In genomic region chr15:99771601-99772276, GRCm38 (mm10) we compare ENCODE assay signal across 8 mouse cellular contexts. TPM values are rescaled to one million over a fixed set of nuclear protein-coding genes. Genes with fewer than 3 reads are reported as not detected.
DNase-seq lines count a peak whose midpoint lies in the region; ATAC-seq and TF ChIP-seq lines count a peak whose summit lies in the region.

No protein-coding gene starts in this region.

- peaks cover 25% of the 10 kb centered on the region for H3K79me2 ChIP-seq in CH12.LX (replicated peaks; ENCODE audit: control insufficient read depth, extremely low read depth, insufficient read depth, poor library complexity, severe bottlenecking)

- peaks cover 2% of the 10 kb centered on the region; the same call in 1 of the 2 replicates for H3K36me3 ChIP-seq in kidney, embryonic 15.5 days
- H3K36me3 ChIP-seq in CH12.LX (replicated peaks in 1 of 2; ENCODE audit: control insufficient read depth in 1 of 2, insufficient read depth in 1 of 2, low read length in 1 of 2): peaks cover 2 to 17% of the 10 kb centered on the region in 2 experiments
- H3K36me3 ChIP-seq in megakaryocyte, embryonic 14.5 days (replicated peaks; ENCODE audit: low read length): peaks cover 3% of the 10 kb centered on the region

- H3K27me3 ChIP-seq in kidney, embryonic 15.5 days: no peaks in the 10 kb centered on the region
- no peaks in the 10 kb centered on the region for H3K27me3 ChIP-seq in CH12.LX (replicated peaks)
- H3K27me3 ChIP-seq in megakaryocyte, embryonic 14.5 days (replicated peaks): no peaks in the 10 kb centered on the region

- no peak for TF ChIP-seq RAD21 in CH12.LX (IDR thresholded peaks at IDR 0.05; ENCODE audit: low read depth, low read length)

- no peaks in the 10 kb centered on the region for H3K9me3 ChIP-seq in kidney, embryonic 15.5 days (replicated peaks)
- H3K9me3 ChIP-seq in CH12.LX (replicated peaks; ENCODE audit: low read length): no peaks in the 10 kb centered on the region
- H3K9me3 ChIP-seq in megakaryocyte, embryonic 14.5 days: no peaks in the 10 kb centered on the region

- H3K4me2 ChIP-seq in kidney, embryonic 15.5 days: peak overlapping the region; percentile 86
- H3K4me2 ChIP-seq in CH12.LX (ENCODE audit: insufficient read depth, low read depth, poor library complexity, severe bottlenecking): peak overlapping the region; percentile 85

- DNase-seq in kidney, postnatal 4 days: no peak
- peak; percentile 66 for DNase-seq in CH12.LX (ENCODE audit: extremely low read depth)
- DNase-seq in cerebellum, adult 18-20 months: peak; percentile 16 to 62
- DNase-seq in gastrocnemius, postnatal 36 days: peak; percentile 10 to 41
- peak; percentile 35 to 48 for DNase-seq in layer of hippocampus, adult 18-20 months (ENCODE audit: low spot score in 2 of 2)
- DNase-seq in telencephalon, adult 2 months (ENCODE audit: low read depth, low spot score): peak; percentile 29

- dilution Hi-C loops in CH12.LX (cut with MboI; ENCODE audit: extremely low pct_ligation_motif_present, extremely low pct_unique_long_range_greater_than_20kb, low sequenced_read_pairs): no loop called here

- WGBS in kidney, embryonic 15.5 days: 1% methylated on average over 59 of the region's 59 CpGs

- H3K9ac ChIP-seq in kidney, embryonic 15.5 days: peak overlapping the region; percentile 88
- H3K9ac ChIP-seq in CH12.LX (ENCODE audit: insufficient read depth, low read depth): peak overlapping the region; percentile 84

- TF ChIP-seq POLR2A in CH12.LX (IDR thresholded peaks at IDR 0.05; ENCODE audit: low read depth, low read length): no peak

- in situ Hi-C loops in CH12.LX (cut with MboI; ENCODE audit: low pct_ligation_motif_present, low pct_unique_long_range_greater_than_20kb, low sequenced_read_pairs): loop anchor here (5.0 kb wide), 1 partner anchor 44 kb away; the partner anchor contains the start of gene Cox14

- peak overlapping the region; percentile 89 for H3K4me3 ChIP-seq in kidney, embryonic 15.5 days (replicated peaks)
- H3K4me3 ChIP-seq in CH12.LX (replicated peaks in 1 of 3; ENCODE audit: low read depth in 2 of 3, low read length in 2 of 3, poor library complexity in 1 of 3): peak overlapping the region; percentile 75 to 94 (median 88)
- H3K4me3 ChIP-seq in megakaryocyte, embryonic 14.5 days (replicated peaks): peak overlapping the region; percentile 97

- H3K27ac ChIP-seq in kidney, embryonic 15.5 days: peak overlapping the region; percentile 98
- peak overlapping the region; percentile 72 for H3K27ac ChIP-seq in CH12.LX (ENCODE audit: insufficient read depth, low read depth)

- peak; percentile 68 for ATAC-seq in kidney, embryonic 15.5 days (replicated peaks; ENCODE audit: low FRiP score)

- intact Hi-C loops in gastrocnemius, postnatal 36 days (cut with DNase I): loop anchor here (10.0 kb wide), 1 partner anchor 177 kb away; the partner anchor contains the start of gene Aqp5

- H3K4me1 ChIP-seq in kidney, embryonic 15.5 days: peaks cover 29% of the 10 kb centered on the region
- peaks cover 3 to 55% of the 10 kb centered on the region in 2 experiments; a peak in 3 of 4 replicates for H3K4me1 ChIP-seq in CH12.LX (ENCODE audit: control insufficient read depth in 1 of 2, insufficient read depth in 2 of 2)
- peaks cover 40% of the 10 kb centered on the region for H3K4me1 ChIP-seq in megakaryocyte, embryonic 14.5 days

- no peak for TF ChIP-seq EP300 in CH12.LX (IDR thresholded peaks at IDR 0.05; ENCODE audit: low read length)

- no peak for TF ChIP-seq CTCF in CH12.LX (conservative IDR thresholded peaks at IDR 0.05 in 1 of 2, IDR thresholded peaks at IDR 0.05 in 1 of 2; ENCODE audit: low read depth in 2 of 2, low read length in 2 of 2)

TF ChIP-seq in CH12.LX, 34 proteins besides CTCF, POLR2A, EP300 and RAD21:
- TF ChIP-seq PAX5 (IDR thresholded peaks at IDR 0.05; ENCODE audit: low read length) (no peak), ZKSCAN1 (IDR thresholded peaks at IDR 0.05; ENCODE audit: borderline replicate concordance, low read depth, low read length) (no peak), GABPA (IDR thresholded peaks at IDR 0.05; ENCODE audit: insufficient replicate concordance, low read depth, low read length) (no peak), POLR2AphosphoS2 (IDR thresholded peaks at IDR 0.05; ENCODE audit: low read depth, low read length) (no peak), MYC (IDR thresholded peaks at IDR 0.05; ENCODE audit: low read depth, low read length) (0 out of 2 replicates have a peak, but pooled peaks have one; percentile 31), MAX (IDR thresholded peaks at IDR 0.05; ENCODE audit: low read length) (peak; percentile 49; the same call in 1 of the 2 replicates), HCFC1 (IDR thresholded peaks at IDR 0.05; ENCODE audit: low read depth, low read length) (no peak), BHLHE40 (IDR thresholded peaks at IDR 0.05; ENCODE audit: low read depth, low read length) (no peak; the same call in 1 of the 2 replicates), JUND (conservative IDR thresholded peaks at IDR 0.05; ENCODE audit: low read depth, low read length) (no peak), SMC3 (IDR thresholded peaks at IDR 0.05; ENCODE audit: low read depth, low read length) (no peak), MXI1 (IDR thresholded peaks at IDR 0.05; ENCODE audit: low read depth, low read length) (peak; percentile 30; the same call in 1 of the 2 replicates), SIN3A (IDR thresholded peaks at IDR 0.05; ENCODE audit: low read length) (no peak; the same call in 1 of the 2 replicates)

RNA-seq across cellular contexts. Expression of gene Cers5, which starts 0.9 kb away (rescaled TPM):
- 79.9 and 81.6 TPM in 2 replicates for polyA plus RNA-seq in kidney, embryonic 15.5 days (2015; fragmentation: Nextera tagmentation; extraction: Ambion mirVana)
- total RNA-seq in CH12.LX (2012; rRNA removed) (45.0 and 48.9 TPM in 2 replicates), CH12.LX (2014; rRNA removed) (140 and 149 TPM in 2 replicates)
- 83.7 and 94.3 TPM in 2 replicates for polyA plus RNA-seq in CH12.LX (2012; ENCODE audit: insufficient read length, low read depth)
- total RNA-seq in gastrocnemius, postnatal 36 days (2021): 1 to 10 TPM; 4.9 to 5.9 TPM
- total RNA-seq in layer of hippocampus, adult 18-20 months (2021): 10 to 100 TPM; 26.4 to 29.7 TPM
- 3.2 and 13.6 TPM in 2 replicates for polyA plus RNA-seq in megakaryocyte, embryonic 14.5 days (2012; ENCODE audit: insufficient read depth, low replicate concordance)

RNA-seq across cellular contexts. Expression of gene Cox14, which starts 46.3 kb away (rescaled TPM):
- polyA plus RNA-seq in kidney, embryonic 15.5 days (2015; fragmentation: Nextera tagmentation; extraction: Ambion mirVana): 184 and 185 TPM in 2 replicates
- total RNA-seq in CH12.LX (2012; rRNA removed) (112 and 140 TPM in 2 replicates), CH12.LX (2014; rRNA removed) (98.8 and 106 TPM in 2 replicates)
- 119 and 140 TPM in 2 replicates for polyA plus RNA-seq in CH12.LX (2012; ENCODE audit: insufficient read length, low read depth)
- total RNA-seq in gastrocnemius, postnatal 36 days (2021): 100 to 1,000 TPM; 151 to 159 TPM
- 100 to 1,000 TPM; 123 to 127 TPM for total RNA-seq in layer of hippocampus, adult 18-20 months (2021)
- 83.6 and 145 TPM in 2 replicates for polyA plus RNA-seq in megakaryocyte, embryonic 14.5 days (2012; ENCODE audit: insufficient read depth, low replicate concordance)

RNA-seq across cellular contexts. Expression of gene Gpd1, which starts 54.4 kb away (rescaled TPM):
- 23.0 and 28.5 TPM in 2 replicates for polyA plus RNA-seq in kidney, embryonic 15.5 days (2015; fragmentation: Nextera tagmentation; extraction: Ambion mirVana)
- total RNA-seq in CH12.LX (2012; rRNA removed) (0.17 and 0.25 TPM in 2 replicates), CH12.LX (2014; rRNA removed) (0.12 and 0.24 TPM in 2 replicates)
- 0.26 and 0.56 TPM in 2 replicates for polyA plus RNA-seq in CH12.LX (2012; ENCODE audit: insufficient read length, low read depth)
- total RNA-seq in gastrocnemius, postnatal 36 days (2021): 100 to 1,000 TPM; 569 to 657 TPM
- total RNA-seq in layer of hippocampus, adult 18-20 months (2021): 100 to 1,000 TPM; 130 to 153 TPM
- polyA plus RNA-seq in megakaryocyte, embryonic 14.5 days (2012; ENCODE audit: insufficient read depth, low replicate concordance): 0.34 TPM in 1 of 2 replicates, not detected in the other

Comparison
In these comparisons a context has a peak if more than half of its experiments do, and no peak if none do; other contexts are left out.
1. DNase-seq: peak in CH12.LX (single experiment), cerebellum, adult 18-20 months (2 of 2), gastrocnemius, postnatal 36 days (2 of 2), layer of hippocampus, adult 18-20 months (2 of 2) and telencephalon, adult 2 months (single experiment); none in kidney, postnatal 4 days (0 of 2).
2. RNA of gene Gpd1, which starts 54.4 kb away (total RNA-seq): 569 to 657 TPM in gastrocnemius, postnatal 36 days and 130 to 153 TPM in layer of hippocampus, adult 18-20 months; 0.12 to 0.25 TPM in CH12.LX; every median in the first group is over 100 times any median in the second.
3. Peak in every context shown above with its lines, with median percentiles within 50 percentile points of each other: H3K4me3 ChIP-seq.